Mouse (Mus musculus) small intestine, adult 2 months (tissue): ENCODE results near the gene Cav2.

ENCODE experiments used
- CTCF ChIP-seq: fragments of 200-500 bp; IDR thresholded peaks from 2 replicates; pipeline ENCODE4 v1.5.1; 2012; ENCODE audit warnings: low read depth, mild to moderate bottlenecking, control low read depth, inconsistent platforms, low read length, moderate library complexity, mixed read lengths; ENCODE audit not compliant: insufficient replicate concordance, insufficient read length; ENCODE audit errors: extremely low read depth
- POLR2A ChIP-seq: fragments of 200-500 bp; IDR thresholded peaks from 2 replicates; pipeline ENCODE4 v1.6.1; 2012; ENCODE audit warnings: low read depth, mild to moderate bottlenecking, control low read depth, inconsistent platforms, low read length, moderate library complexity

DNA sequence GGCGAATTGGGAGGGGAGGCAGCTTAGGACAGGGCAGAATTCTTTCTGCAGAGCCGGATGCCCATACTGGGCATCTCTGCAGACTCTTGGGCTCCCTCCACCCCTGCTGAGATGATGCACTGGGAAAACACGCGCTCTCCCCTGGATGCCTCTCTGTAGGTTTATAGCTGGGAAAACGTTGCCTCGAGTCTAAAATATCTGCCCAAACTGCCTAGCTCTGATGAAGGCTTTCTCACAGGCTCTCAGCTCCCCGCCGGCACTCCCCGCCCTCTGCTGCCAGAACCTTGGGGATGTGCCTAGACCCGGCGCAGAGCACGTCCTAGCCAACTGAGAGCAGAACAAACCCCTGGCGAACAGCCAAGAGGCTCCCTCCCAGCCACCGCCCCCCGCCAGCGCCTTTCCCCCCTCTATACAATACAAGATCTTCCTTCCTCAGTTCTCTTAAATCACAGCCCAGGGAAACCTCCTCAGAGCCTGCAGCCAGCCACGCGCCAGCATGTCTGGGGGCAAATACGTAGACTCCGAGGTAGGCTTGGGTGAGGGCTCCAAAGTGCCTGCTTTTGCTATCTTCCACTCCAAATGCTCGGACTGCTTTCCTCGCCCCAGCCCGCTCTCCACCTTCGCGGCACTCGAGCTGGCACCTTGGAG lies 25.1 kb downstream of the Cav2 start, which contains the start of gene Cav1:
- no peak for TF ChIP-seq CTCF
- peak; percentile 39; the same call in 1 of the 2 replicates for TF ChIP-seq POLR2A
